Mouse (Mus musculus): ENCODE measurements around the gene Gm10226.
"Not testable (repeated sequence)": the region's sequence is repeated elsewhere in the genome, so short reads cannot be mapped to it uniquely, and the experiment has no call there.

The Gm10226 gene

GRCm38 (mm10) chr17:21691560-21691959, at the start of gene Gm10226:
TSS of gene Gm10226 (plus strand) at chr17:21691860.
- DNase-seq (ENCODE audit: low read depth, low spot score): no peak

DNA sequence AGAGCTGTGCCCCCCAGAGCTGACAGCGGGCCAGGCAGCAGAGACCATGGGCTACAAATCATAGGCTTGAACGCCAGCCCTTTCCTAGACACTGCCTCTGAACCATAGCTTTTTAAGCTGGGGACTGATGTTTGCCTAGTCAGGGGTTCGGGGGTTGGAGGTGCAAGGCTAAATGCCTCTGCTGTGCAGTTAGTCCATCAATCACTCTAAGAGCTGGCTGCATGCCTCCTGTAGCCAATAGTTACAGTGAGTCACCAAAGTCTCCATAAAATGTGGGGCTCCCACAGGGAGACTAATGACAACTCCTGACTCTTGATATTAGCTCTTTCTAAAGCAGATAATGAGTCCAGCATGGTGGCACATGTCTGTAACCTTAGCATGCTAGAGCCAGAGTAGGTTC, 42.9 kb upstream of the Gm10226 start:
- no peak for DNase-seq (ENCODE audit: low read depth, low spot score)

DNA sequence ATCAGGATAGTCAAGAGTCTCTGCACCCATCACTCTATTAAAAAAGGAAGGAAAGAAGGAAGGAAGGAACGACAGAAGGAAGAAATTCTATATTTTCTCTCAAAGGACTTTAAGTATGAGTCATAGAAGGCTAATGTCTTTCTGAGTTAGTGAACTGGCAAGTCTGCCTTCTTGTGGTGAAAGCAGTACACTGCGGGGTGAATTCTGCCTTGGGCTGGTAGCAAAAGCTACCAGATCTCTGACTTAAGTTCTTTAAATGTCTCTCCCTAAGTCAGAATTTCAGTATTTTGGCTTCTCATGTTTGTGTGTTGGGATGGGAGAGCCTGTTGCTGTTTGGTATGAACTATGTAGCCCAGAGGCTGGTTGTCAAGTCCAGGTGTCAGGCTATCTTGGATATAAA, 41.7 kb upstream of the Gm10226 start:
- peak; percentile 50 for DNase-seq (ENCODE audit: low read depth, low spot score)

DNA sequence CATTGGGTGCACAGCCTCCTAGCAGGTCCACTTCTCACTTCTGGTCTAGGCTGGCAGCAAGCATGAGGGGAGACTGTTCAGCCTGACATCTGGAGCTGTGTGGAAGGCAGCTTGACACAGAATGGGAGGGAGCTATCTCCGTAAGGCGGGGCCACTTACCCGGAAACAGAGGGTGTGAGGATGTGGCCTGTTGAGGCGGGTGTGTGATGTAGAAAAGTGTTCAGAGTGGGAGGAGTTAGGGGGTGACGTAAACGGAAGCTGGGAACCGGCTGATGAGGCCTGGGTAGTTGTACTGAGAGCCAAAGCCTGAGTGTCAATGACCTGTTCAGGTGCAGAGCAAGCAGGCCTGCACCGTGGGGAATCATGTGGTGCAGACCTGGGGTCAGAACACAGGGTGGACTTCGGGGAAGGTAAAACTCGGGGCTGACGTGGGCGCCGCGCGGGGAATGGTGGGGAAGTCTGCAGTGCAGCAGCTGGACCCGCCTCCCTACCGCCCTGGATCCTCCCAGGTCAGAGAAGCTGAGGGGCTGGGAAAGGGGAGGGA, 41.2 kb upstream of the Gm10226 start, which contains the start of gene Zfp983:
Zfp983 (plus strand) TSS at position 261 of the 544 bp plus-strand sequence.
- peak; percentile 91 for DNase-seq (ENCODE audit: low read depth, low spot score)

GRCm38 (mm10) chr17:21678826-21679225, 12.8 kb upstream of the Gm10226 start:
- DNase-seq (ENCODE audit: low read depth, low spot score): not testable (repeated sequence)

DNA sequence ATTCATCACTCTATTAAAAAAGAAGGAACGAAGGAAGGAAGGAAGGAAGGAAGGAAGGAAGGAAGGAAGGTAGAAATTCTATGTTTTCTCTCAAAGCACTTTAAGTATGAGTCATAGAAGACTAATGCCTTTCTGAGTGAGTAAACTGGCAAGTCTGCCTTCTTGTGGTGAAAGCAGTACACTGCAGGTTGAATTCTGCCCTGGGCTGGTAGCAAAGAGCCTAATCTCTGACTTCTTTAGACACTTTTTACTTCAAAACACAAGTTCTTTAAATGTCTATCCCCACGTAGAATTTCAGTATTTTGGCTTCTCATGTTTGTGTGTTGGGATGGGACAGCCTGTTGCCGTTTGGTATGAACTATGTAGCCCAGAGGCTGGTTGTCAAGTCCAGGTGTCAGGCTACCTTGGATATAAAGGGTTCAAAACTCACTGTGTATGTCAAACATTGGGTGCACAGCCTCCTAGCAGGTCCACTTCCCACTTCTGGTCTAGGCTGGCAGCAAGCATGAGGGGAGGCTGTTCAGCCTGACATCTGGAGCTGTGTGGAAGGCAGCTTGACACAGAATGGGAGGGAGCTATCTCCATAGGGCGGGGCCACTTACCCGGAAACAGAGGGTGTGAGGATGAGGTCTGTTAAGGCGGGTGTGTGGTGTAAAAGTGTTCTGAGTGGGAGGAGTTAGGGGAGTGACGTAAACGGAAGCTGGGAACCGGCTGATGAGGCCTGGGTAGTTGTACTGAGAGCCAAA, 12.2 kb upstream of the Gm10226 start:
- peak; percentile 93 for DNase-seq (ENCODE audit: low read depth, low spot score)

- DNase-seq (ENCODE audit: low read depth, low spot score): not testable (repeated sequence)
Observed at GRCm38 (mm10) chr17:21680019-21680376, 11.7 kb upstream of the Gm10226 start.

- DNase-seq (ENCODE audit: low read depth, low spot score): no peak
Observed at GRCm38 (mm10) chr17:21693342-21693741, 1.7 kb downstream of the Gm10226 start.

DNA sequence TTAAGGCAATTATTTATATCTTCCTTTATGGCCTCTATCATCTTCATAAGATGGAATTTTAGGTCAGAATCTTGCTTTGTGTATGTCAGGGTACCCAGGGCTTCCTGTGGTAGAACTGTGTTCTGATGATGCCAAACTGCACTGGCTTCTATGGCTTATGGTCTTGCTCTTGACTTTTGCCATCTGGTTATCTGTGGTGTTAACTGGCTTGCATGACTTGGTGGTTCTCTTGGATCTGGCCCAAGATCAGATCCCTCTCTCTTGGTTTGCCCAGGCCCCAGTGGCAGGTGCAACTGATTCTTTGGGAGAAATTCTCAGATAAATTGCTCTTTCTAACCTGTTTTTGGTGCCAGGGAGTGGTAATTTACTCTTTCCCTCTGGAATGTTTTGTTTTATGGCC, 4.4 kb downstream of the Gm10226 start:
- no peak for DNase-seq (ENCODE audit: low read depth, low spot score)

GRCm38 (mm10) chr17:21702281-21703240, 10.9 kb downstream of the Gm10226 start:
- no peak for DNase-seq (ENCODE audit: low read depth, low spot score)

GRCm38 (mm10) chr17:21703414-21703813, 11.8 kb downstream of the Gm10226 start:
- DNase-seq (ENCODE audit: low read depth, low spot score): no peak

- DNase-seq (ENCODE audit: low read depth, low spot score): peak; percentile 94
Observed at GRCm38 (mm10) chr17:21707343-21707996, 15.8 kb downstream of the Gm10226 start, which contains the start of gene Zfp760. TSS of gene Zfp760 (plus strand) at chr17:21707741.

DNA sequence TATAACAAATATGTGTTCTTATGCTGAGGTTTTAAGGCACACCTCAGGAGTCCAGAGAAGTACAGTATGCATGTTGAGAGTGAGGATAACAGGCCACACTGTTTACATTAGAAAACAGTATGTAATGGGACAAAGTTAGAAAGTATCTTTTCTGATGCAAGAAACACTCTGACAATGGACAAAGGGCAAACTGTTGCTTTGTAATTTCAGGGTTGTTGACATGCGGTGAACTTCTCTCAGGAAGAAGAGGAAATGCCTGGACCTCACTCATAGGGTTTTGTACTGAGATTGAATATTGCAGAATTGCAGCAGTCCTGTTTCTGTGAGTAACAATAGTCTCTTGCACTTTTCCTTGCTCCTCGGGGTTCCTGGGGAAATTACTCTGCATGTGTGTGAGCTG, 16.7 kb downstream of the Gm10226 start:
- DNase-seq (ENCODE audit: low read depth, low spot score): no peak

GRCm38 (mm10) chr17:21730495-21730894, 38.8 kb downstream of the Gm10226 start, which contains the start of gene Zfp229:
TSS of gene Zfp229 (plus strand) at chr17:21730795.
- not testable (repeated sequence) for DNase-seq (ENCODE audit: low read depth, low spot score)

- no peak for DNase-seq (ENCODE audit: low read depth, low spot score)
Observed at GRCm38 (mm10) chr17:21733049-21733448, 41.4 kb downstream of the Gm10226 start.

DNA sequence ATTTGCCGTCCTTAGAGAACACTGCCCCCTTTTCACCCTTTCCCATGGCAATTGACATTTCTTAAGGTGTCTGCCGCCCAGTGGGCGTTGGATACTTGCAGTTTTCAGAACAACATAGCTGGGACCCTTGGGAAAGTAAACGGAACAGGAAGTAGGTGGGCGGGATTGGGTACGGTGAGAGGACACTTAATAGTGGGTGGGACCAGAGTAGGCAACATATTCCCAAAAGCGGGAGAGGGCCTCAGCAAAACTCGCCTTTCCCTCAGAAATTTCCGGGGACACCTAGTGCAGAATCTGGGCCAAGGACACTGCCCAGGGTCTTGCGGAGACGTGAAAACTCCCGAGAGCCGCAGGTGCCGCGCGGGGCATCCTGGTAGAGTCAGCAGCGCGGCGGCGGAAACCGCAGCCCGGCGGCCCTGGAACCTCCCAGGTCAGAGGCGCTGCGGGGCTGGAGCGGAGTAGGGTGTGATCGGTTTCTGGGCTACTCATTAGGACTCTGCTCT, 41.9 kb downstream of the Gm10226 start:
- peak; percentile 93 for DNase-seq (ENCODE audit: low read depth, low spot score)

Measured in ES-CJ7 (cell line).